Mouse (Mus musculus): ENCODE measurements around the gene Fcgrt.

The Fcgrt gene

DNA sequence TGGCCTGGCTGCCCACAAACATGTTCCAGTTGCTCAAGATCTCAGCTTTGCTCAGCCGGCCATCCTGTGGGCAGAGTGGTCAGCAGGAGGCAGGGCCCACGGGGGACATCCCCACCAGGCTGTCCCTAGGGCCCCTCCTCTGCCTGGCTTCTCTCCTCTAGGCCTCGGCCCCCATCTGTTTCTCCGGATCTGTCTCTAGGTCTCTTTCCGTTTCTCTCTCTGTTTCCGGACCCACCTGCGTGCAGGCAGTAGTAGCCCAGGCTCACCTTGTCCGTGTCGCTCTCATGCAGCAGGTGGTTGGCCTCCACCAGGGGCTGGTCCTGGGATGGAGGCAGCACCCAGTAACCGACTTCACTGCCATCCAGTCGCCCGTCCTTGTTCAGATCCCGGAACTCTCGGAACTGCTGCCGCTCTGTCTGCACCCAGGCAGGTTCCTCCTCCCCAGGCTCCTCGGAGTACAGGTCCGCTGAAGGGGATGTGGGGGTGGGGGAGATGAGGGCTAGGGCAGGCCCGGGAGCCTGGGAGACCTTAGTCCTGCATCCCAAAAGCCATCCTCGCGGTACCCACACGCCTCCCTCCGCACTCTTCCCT is 20.3 kb downstream of the Fcgrt start:
- DNase-seq (ENCODE audit: low spot score), result no peak

DNA sequence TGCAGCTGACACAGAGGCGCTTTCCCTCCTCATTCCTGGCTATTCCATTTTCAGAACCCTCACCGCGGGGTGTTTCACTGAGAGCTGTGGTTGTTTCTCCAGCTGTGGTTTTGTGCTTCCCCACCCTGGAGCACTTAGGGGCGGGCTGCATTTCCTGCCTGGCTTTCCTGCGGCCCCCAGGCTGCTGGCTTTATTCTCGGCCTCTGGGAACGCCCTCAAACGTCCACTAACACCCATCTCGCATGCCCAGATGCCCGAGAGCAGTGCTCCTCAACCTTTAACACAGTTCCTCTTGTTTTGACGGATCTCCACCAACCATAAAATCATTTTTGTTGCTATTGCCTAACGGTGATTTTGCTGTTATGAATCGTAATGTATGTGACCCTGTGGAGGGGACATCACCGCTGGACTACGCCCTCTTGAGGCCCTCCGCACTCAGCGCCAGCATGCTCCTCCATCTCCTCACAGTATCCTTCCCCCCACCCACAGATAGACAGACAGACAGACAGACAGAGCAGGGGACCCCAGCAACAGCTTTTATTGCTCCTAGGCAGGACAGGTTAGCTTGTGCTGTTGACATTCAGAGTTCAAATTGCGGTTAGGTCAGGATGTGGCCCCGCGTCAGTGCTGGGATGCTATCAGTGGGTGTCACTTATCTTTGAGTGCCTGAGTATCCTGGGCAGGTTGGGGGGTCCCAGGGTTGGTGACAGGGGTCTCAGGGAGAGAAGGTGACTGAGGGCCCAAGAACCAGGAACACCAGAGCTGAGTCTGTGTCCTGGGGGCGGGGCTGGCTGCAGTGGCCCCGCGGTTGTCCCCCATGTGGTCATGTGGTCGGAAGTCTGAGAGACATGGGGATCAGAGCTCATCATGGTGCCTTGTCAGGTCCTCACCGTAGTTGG is 21.0 kb downstream of the Fcgrt start:
- DNase-seq (ENCODE audit: low spot score), result peak; percentile 72

DNA sequence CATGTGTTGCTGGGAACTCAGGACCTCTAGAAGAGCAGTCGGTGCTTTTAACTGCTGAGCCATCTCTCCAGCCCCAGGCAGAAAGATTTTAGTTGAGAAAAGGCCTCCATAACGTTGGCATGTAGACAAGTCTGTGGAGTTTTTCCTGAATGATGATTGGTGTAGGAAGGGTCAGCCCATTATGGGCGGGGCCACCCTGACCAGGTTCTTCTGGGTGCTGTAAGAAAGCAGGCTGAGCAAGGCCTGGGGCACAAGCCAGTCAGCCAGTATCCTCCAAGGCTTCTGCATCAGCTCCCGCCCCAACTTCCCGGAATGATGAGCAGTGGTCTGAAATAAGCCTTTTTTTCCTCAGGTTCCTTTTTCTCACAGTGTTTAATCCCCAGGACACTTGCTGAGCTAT is 22.6 kb downstream of the Fcgrt start:
- DNase-seq (ENCODE audit: low spot score), result no peak

DNA sequence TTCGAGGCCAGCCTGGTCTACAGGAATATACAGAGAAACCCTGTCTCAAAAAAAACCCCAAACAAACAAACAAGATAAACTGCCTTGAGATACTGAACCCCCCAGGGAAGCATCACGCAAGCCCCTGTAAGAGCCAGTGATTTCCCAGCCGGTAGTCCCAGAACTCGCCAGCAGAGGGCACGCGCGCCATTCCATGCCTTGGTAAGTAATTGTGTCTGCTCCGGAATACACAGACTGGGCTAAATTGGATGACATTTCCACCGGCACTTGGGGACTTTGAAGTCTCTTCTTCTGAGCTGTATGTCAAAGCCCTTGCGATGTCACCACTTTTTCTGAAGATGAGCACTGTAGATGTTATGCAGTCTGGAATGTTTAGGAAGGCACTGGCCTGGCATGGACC is 23.8 kb downstream of the Fcgrt start:
- peak; percentile 88 for DNase-seq (ENCODE audit: low spot score)

DNA sequence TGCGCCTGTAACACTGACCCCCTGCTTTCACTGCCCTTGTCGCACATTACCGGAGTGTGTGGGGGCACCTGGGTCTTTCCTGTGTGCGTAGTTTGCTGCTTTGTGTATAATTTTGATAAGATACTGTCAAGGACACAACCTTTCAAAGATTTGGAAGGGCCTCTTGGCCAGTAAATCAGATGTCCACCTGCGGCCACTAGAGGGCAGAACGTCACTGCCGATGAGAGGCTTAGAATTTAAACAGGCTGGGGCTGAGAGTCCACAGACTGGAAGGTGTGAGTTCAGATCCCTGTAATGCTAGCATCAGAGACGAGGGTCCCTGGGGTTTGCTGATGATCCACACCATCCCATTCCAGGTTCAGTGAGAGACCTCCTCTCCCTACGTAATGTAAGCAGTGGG is 25.1 kb downstream of the Fcgrt start:
- DNase-seq (ENCODE audit: low spot score), result peak; percentile 74

DNA sequence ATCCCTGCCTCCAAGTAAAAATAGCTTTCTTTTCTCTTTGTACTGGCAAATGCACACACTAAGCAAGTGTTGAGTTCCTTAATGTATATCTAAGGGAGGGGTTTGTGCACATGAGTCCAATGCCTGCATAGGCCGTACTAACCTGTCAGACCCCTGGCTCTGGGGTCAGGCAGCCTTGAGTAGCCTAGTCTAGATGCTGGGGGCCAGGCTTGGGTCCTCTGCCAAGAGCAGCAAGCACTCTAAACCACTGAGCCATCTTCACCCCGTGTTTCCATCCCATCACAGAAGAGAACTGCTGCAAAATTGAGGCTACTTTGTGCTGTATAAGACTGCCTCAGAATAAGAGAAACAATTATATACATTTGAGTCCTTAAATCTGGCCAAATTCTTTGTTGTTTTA is 25.8 kb downstream of the Fcgrt start:
- no peak for DNase-seq (ENCODE audit: low spot score)

DNA sequence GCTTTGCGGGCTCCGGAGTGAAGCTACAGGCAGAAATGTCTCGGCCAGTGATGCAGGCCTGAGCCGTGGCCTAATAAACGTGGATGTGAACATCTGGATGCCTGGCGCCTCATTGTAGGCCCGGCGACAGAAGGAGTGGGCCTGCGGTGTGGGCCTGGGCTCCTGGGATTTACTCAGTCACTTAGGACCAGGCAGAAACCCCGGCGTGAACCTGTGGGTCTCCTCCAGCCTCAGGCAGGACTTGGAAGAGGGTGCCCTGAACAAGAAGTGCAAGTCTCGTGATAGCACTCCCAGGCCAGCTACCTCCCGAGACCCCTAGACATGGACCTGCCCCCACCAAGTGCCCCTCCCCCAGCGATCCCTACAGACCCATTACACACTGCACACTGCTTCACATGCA is 26.3 kb downstream of the Fcgrt start:
- no peak for DNase-seq (ENCODE audit: low spot score)

DNA sequence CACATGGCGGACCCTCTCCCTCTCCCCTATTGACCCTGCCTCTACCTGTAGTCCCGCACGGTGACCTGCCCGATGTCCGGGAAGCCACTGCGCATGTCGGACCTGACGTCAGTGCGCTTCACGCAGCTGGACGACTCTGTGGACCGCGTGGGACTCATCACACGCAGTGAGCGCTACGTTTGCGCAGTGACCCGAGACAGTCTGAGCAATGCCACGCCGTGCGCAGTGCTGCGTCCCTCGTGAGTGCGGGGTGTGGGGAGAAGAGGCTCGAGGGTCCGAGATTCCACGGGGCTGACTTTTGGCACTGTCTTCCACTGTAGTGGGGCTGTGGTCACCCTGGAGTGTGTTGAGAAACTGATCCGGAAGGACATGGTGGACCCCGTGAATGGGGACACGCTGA is 27.1 kb downstream of the Fcgrt start:
- no peak for DNase-seq (ENCODE audit: low spot score)

DNA sequence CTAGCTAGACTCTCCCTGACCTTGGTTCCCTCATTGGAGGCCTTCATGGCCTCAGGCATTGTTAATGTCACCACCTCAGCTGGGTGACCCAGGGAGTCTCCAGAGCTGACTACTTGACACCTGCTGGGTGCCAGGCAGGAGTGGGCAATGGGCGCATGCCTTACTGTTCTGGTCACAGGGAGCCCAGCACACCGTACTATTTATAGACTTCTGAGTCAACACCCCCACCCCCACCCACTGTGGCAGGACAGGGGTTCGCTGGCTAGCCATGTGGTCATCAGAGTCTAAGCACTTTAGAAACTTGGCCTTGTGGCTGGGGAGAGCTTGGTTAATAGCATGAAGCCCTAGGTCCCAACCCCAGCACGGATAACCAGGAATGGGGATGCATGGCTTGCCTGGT is 28.2 kb downstream of the Fcgrt start:
- DNase-seq (ENCODE audit: low spot score), result no peak

DNA sequence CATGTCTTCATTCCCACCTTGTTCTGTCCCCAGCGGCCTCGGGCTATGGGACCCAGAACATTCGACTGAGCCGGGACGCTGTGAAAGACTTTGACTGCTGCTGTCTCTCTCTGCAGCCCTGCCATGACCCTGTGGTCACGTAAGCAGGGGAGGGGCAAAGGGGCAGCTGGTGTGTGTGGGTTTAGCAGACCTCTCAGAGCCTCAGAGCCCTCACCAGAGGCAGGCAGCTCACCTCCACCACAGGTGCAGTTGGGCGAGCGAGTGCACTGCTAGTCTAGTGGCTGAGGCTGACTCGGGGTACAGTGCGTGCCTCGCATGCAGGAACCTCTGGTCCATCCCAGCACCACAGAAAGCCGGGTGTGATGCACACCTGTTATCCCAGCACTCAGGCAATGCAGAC is 29.7 kb downstream of the Fcgrt start:
- DNase-seq (ENCODE audit: low spot score), result no peak

DNA sequence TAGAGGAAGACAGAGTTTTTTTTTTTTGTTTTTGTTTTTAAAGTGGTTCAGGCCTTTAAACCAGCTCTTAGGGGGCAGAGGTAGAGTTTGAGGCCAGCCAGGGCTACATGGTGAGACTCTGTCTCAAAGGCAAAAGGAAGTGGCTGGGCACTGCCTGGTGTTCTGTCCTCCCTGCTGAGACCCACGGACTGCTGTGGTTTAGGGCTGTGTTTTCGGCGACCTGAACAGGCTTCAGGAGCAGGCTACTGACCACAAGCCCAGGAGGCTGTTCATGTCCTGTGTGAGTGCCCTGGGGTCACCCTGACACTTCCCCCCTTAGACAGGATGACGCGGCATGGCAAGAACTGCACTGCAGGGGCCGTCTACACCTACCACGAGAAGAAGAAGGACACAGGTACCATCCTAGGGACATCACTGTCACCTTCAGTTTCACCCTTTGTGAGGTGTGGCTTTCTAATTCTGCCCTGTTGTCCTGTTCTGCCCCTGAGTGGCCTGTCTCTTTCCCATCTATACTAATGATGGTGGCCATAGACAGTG is 30.4 kb downstream of the Fcgrt start:
- no peak for DNase-seq (ENCODE audit: low spot score)

DNA sequence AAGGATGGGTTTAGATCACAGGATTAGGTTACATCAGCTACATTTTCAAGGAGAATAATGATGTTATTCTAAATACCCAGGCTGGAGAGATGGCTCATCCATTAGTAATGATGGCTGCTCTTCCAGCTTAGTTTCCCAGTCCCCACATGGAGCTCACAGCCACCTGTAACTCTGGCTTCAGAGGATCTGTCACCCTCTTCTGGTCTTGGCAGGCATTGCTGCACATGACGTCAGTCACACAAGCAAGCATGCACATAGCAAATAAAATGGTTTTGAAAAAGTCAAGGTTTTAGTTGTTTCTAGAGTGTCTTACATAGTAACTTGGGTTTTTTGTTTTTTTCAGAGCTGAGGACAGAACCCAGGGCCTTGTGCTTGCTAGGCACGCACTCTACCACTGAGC is 31.4 kb downstream of the Fcgrt start:
- no peak for DNase-seq (ENCODE audit: low spot score)

DNA sequence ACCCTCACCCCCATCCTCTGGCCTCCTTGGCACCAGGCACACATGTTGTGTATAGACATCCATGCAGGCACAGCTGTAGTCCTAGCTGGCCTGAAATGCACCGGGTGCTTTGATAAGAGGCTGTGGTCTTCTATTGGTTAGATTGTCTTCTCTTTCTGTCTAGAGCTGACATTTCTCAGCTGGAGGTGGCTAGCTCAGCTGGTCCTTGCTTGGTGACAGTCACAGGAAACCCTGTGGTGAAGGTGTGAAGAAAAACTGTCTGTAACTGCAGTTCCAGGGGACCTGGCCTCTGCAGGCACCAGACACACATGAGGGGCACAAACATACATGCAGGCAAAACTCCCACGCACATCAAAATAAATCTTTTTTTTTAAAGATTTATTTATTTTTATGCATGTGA is 34.0 kb downstream of the Fcgrt start:
- DNase-seq (ENCODE audit: low spot score), result peak; percentile 44

DNA sequence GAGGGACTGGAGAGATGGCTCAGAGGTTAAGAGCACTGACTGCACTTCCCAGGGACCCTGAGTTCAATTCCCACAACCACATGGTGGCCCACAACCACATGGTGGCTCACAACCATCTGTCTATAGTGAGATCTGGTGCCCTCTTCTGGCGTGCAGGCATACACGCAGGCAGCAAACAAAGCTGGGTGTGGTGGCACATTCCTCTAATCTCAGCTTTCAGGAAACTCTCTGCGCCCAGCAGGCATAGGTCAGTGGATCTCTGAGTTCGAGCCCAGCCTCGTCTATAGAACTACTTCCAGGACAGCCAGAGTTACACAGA is 35.7 kb downstream of the Fcgrt start:
- DNase-seq (ENCODE audit: low spot score), result peak; percentile 64

DNA sequence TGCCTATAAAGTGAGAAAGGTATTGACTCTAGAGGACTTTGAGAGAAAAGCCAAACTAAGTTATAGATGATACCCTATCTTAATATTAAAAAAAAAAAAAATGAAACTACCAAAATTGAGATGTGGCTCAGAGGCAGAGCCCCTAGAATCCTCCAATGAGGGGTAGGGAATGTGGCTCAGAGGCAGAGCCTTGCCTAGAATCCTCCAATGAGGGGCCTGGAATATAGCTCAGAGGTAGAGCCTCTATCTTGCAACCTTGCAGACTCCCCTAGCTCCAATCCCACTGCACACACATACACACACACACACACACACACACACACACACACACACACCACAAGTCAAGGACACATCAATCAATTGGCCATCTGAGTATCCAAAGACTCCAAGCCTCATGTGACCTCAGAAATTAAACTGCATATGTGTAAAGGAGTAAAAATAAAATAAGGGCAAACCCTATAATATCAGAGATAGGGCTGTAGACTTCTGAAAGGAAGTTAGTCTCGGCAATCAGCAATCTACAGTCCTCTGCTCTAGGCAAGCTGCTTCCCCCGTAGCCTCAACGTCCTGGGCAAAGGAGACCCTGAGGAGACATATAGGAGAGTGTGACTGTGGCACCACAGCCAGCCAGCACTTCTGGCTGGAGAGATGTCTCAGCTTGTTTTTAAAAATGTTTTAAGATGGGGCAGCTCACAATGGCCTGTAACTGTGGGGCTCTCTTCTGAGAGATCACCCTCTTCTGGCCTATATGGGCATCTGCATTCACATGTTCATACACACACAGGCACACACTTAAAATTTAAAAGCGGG is 36.3 kb downstream of the Fcgrt start:
- DNase-seq (ENCODE audit: low spot score), result no peak

DNA sequence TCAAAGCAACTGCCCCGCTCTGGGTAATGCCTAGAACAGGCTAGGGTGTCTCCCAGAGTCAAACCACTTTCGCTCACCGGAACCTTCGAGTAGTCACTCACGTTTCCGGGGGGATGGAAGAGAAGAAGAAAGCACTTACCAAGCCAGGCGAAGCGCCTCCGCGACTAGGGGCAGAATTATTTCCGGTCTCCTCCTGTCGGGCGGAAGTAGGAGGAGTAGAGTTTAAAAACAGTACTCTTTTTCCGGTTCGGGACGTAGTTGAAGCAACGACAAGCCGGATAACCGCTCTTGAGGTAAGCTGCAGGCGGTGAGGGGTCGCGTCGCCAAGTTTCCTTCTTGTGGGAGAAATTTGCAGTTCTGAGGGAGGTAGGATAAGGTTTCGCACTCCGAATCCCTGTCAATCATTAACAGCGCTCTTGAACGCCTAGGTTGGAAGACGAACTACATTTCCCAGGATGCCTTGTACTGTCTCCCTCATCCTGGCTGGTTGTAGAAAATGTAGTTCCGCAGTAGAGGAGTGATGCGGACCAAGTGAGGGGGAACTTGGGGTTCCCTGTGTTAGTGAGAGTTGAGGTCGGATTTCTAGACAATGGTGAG is 41.3 kb downstream of the Fcgrt start, which contains the start of the genes Nosip and Prrg2:
TSS of gene Nosip (plus strand) at position 191 of the 597 bp plus-strand sequence.
TSS of gene Prrg2 (minus strand) at position 439 of the 597 bp plus-strand sequence.
- peak; percentile 95 for DNase-seq (ENCODE audit: low spot score)

DNA sequence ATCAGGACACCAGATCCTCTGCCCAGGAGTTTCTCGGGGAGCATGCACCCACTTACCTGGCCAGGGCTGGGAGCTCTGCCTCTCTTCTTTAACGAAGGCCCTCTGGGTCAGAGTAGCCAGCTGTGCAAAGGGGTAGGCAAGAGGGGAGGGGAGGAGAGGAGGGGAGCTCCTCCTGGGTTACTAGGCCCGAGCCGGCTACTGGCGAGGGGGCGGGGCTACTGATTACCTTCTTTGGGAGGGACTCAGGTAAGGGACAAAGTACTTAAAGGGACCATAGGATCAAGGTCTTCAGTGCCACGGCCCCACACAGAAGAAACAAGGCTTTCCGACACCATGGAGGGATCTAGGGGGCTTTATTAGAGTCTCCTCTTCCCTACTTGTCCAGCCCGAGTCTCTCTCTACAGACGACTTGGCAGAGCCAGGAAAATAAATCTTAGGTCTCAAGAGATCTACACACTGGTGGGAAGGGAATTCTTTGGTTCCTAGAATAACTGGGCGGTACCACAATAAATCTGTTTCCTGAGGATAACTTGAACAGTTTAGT is 42.0 kb downstream of the Fcgrt start:
- DNase-seq (ENCODE audit: low spot score), result no peak

DNA sequence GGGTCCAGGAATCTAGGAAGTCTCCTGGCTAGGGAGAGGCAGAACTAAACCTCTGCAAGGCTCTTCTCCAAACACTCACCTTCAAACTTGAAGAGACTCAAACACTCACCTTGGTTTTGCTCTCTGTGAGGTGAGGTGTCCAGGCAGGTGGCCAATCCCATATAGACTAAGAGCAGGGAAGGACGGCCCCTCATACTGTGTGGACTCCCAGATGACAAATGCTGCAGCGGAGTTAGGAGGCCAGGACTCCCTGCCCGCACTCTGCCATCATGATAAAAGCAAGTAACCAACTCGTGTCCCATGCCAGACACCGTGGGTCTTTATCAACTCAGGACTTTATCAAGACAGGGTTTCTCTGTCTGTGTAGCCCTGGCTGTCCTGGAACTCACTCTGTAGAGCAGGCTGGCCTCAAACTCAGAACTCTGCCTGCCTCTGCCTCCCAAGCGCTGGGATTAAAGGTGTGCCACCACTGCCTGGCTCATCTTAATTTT is 43.0 kb downstream of the Fcgrt start:
- no peak for DNase-seq (ENCODE audit: low spot score)

DNA sequence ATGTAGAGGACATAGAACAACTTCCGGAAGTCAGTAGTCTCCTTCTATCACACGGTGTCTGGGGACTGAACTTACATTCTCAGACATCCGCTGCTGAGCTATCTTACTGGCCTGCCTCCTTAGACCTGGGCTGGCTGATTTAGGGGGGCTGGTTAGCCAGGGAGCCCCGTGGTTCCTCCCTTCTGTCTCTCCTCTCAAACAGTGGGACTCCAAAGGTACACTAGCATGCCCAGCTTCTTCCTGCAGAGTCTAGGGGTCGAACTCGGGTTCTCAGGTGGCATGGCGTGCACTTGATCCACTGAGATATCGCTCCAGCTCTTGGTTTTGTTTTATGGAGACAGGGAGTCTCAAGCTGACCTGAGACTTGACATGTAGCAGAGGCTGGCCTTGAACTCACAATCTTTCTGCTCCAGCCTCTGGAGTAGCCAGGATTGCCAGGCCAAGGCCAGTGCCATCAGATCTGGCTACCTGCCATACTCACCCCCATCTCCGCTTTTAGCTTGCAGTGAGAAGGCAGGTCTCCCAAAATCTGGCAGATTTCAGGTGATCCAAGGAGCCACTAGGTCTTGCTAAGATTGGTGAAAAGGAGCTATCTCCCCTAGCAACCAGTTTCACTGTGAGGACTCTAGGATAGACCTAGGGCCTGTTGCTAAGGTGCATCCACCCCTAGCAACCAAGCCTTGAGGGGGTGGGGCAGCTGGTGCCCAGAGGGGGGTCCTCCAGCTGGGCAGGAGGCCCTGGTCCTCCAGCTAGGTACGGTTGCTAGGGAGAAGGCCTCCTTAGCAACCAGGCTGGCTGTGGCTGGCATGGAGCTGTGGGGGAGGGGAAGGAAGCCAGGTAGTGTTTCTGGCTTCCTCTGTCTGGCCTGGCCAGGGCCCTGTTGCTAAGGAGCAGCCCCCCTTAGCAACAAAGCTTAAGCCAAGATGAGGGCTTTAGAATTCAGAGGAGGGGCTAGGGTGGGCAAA is 44.8 kb downstream of the Fcgrt start:
- no peak for DNase-seq (ENCODE audit: low spot score)

DNA sequence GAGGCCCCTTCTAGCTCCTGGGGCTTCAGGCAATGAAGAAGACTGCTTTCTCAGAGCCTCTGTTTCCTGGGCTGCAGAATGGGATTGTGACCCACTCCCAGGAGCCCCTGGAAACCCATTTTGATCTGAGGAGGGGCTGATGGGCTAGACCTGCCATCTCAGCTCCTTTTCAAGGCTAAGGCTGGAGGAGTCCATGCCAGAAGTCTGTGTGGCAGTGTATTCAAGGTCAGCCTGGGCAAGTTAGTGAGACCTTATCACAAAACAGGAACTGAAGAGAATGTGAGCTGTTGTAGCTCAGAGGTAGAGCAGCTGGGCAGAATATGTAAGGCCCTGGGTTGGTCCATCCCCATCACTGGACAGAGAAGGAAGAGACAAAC is 46.7 kb downstream of the Fcgrt start:
- no peak for DNase-seq (ENCODE audit: low spot score)
